Mouse (Mus musculus) C2C12 (cell line): Measurements from ENCODE around the gene Elovl4. TPM values are rescaled to one million over a fixed set of nuclear protein-coding genes. Genes with fewer than 3 reads are reported as not detected.

Source experiments
- H3K27me3 ChIP-seq: one replicate; pipeline ENCODE4 v1.6.1; 2011; ENCODE audit not compliant: control insufficient read depth, insufficient read depth, insufficient read length
- H3K36me3 ChIP-seq: one replicate; pipeline ENCODE4 v1.6.1; 2011; ENCODE audit not compliant: control insufficient read depth, insufficient read depth
- H3K4me3 ChIP-seq: one replicate; pipeline ENCODE4 v1.5.1; 2011; ENCODE audit warnings: mild to moderate bottlenecking, control low read depth; ENCODE audit not compliant: poor library complexity, insufficient read depth, severe bottlenecking
- H3K79me2 ChIP-seq: one replicate; pipeline ENCODE4 v1.6.1; 2011; ENCODE audit not compliant: control insufficient read depth, insufficient read depth
- H3K79me3 ChIP-seq: one replicate; pipeline ENCODE4 v1.6.1; 2011; ENCODE audit warnings: low read depth, control low read depth
- H3ac ChIP-seq: one replicate; pipeline ENCODE3; 2011; ENCODE audit warnings: low read depth; ENCODE audit not compliant: control insufficient read depth, insufficient read length
- CEBPB ChIP-seq: IDR thresholded peaks from one replicate; pipeline ENCODE4 v1.6.1; 2011; ENCODE audit warnings: low read depth, mild to moderate bottlenecking, control low read depth, moderate library complexity
- CTCF ChIP-seq: IDR thresholded peaks from one replicate; pipeline ENCODE4 v1.5.1; 2011; ENCODE audit not compliant: control insufficient read depth, insufficient read depth, insufficient read length
- FOSL1 ChIP-seq: IDR thresholded peaks from one replicate; pipeline ENCODE4 v1.8.0; 2011; ENCODE audit warnings: mild to moderate bottlenecking, low read length; ENCODE audit not compliant: poor library complexity, insufficient read depth, severe bottlenecking
- MAX ChIP-seq: IDR thresholded peaks from one replicate; pipeline ENCODE4 v1.6.1; 2011; ENCODE audit warnings: mild to moderate bottlenecking, control low read depth
- MYOD1 ChIP-seq: IDR thresholded peaks from one replicate; pipeline ENCODE4 v1.6.1; 2011; ENCODE audit warnings: low read depth; ENCODE audit not compliant: control insufficient read depth, insufficient read length
- MYOG ChIP-seq: IDR thresholded peaks from one replicate; pipeline ENCODE4 v1.6.1; 2011; ENCODE audit not compliant: control insufficient read depth, insufficient read length; ENCODE audit errors: extremely low read depth
- USF1 ChIP-seq: IDR thresholded peaks from one replicate; pipeline ENCODE4 v1.6.1; 2011; ENCODE audit warnings: low read depth, mild to moderate bottlenecking, control low read depth, moderate library complexity
- long read RNA-seq, 2 experiments: library from polyadenylated mRNA; unstranded; transcript quantifications; one replicate each; pipeline ENCODE4 v2.0.0; 2019 to 2020
- polyA plus RNA-seq: library from polyadenylated mRNA; unstranded; fragments of >200 nt; fragmentation: generic; extraction: Trizol; gene quantifications from one replicate; pipeline ENCODE4 v1.2.1, GENCODE M21; 2012; ENCODE audit warnings: missing spikeins

Elovl4 gene
- polyA plus RNA-seq: 5.1 TPM
- long read RNA-seq, experiment 1, transcript Elovl4-201 (6 exons, 3,001 nt): major isoform, 5 of 7 reads
- long read RNA-seq, experiment 1, partial matches to known transcripts: 0 of 7 reads
- long read RNA-seq, experiment 1, other reads (novel, unspliced or antisense): 2 of 7 reads
- long read RNA-seq, experiment 2, transcript Elovl4-201 (6 exons, 3,001 nt): major isoform, 124 of 128 reads
- long read RNA-seq, experiment 2, partial matches to known transcripts: 2 of 128 reads
- long read RNA-seq, experiment 2, other reads (novel, unspliced or antisense): 2 of 128 reads

GRCm38 (mm10) chr9:83805977-83806815, at the start of gene Elovl4:
Elovl4 (minus strand) TSS chr9:83806277.
- Histone ChIP-seq H3K79me3 (no peaks in the 10 kb centered on the region), H3ac (peak within 1 kb of the TSS; percentile 49), H3K79me2 (no peaks in the 10 kb centered on the region), H3K27me3 (no peaks in the 10 kb centered on the region), H3K4me3 (peak within 1 kb of the TSS; percentile 23), H3K36me3 (no peaks in the 10 kb centered on the region)
- TF ChIP-seq USF1 (peak; percentile 82), MYOD1 (no peak)

- Histone ChIP-seq H3K79me3 (no peaks in the 10 kb centered on the region), H3ac (no peak overlapping the region), H3K27me3 (no peaks in the 10 kb centered on the region), H3K79me2 (no peaks in the 10 kb centered on the region), H3K4me3 (no peak overlapping the region), H3K36me3 (peaks cover 66% of the 10 kb centered on the region)
- no peak for TF ChIP-seq MYOD1
- no peak for TF ChIP-seq CTCF
- TF ChIP-seq CEBPB: no peak
- TF ChIP-seq MAX: no peak
- no peak for TF ChIP-seq MYOG
- TF ChIP-seq FOSL1: no peak
- TF ChIP-seq USF1: no peak
Observed at GRCm38 (mm10) chr9:83852464-83852863, 46.4 kb upstream of the Elovl4 start.

- TF ChIP-seq USF1 (no peak), CEBPB (no peak), MYOG (no peak), FOSL1 (no peak), CTCF (no peak), MYOD1 (no peak), MAX (no peak)
- peaks cover 4% of the 10 kb centered on the region for H3K36me3 ChIP-seq
- H3K79me3 ChIP-seq: peaks cover 29% of the 10 kb centered on the region
- H3K79me2 ChIP-seq: peaks cover 46% of the 10 kb centered on the region
- peak overlapping the region; percentile 52 for H3K4me3 ChIP-seq
- H3K27me3 ChIP-seq: no peaks in the 10 kb centered on the region
- peak overlapping the region; percentile 63 for H3ac ChIP-seq
Observed at GRCm38 (mm10) chr9:83834748-83835313, 28.8 kb upstream of the Elovl4 start.

GRCm38 (mm10) chr9:83833811-83834747, 28.0 kb upstream of the Elovl4 start, which contains the start of gene Ttk:
Ttk (plus strand) TSS chr9:83834689.
- H3K4me3 ChIP-seq: peak within 1 kb of the TSS; percentile 52
- H3K36me3 ChIP-seq: no peaks in the 10 kb centered on the region
- H3K27me3 ChIP-seq: no peaks in the 10 kb centered on the region
- peaks cover 45% of the 10 kb centered on the region for H3K79me2 ChIP-seq
- TF ChIP-seq CEBPB (no peak), USF1 (peak; percentile 91), MYOD1 (no peak), MAX (peak; percentile 22), CTCF (no peak)
- peaks cover 28% of the 10 kb centered on the region for H3K79me3 ChIP-seq
- H3ac ChIP-seq: peak within 1 kb of the TSS; percentile 63

- Histone ChIP-seq H3K79me2 (peaks cover 16% of the 10 kb centered on the region), H3K79me3 (peaks cover 13% of the 10 kb centered on the region), H3K27me3 (no peaks in the 10 kb centered on the region), H3K4me3 (no peak overlapping the region), H3K36me3 (no peaks in the 10 kb centered on the region), H3ac (no peak overlapping the region)
- TF ChIP-seq MYOD1 (no peak), CEBPB (no peak), CTCF (no peak), USF1 (no peak), MYOG (no peak), FOSL1 (no peak), MAX (no peak)
Observed at GRCm38 (mm10) chr9:83831152-83831551, 25.1 kb upstream of the Elovl4 start.
